Mouse (Mus musculus) thymus, adult 2 months (tissue): ENCODE data around the gene Rreb1.

ENCODE experiments used
- CTCF ChIP-seq: fragments of 200-500 bp; IDR thresholded peaks from 2 replicates; pipeline ENCODE4 v1.5.1; 2012; ENCODE audit warnings: mild to moderate bottlenecking, control low read depth, low read length, moderate library complexity, borderline replicate concordance; ENCODE audit not compliant: control insufficient read depth, poor library complexity, insufficient read depth; ENCODE audit errors: extremely low read depth
- POLR2A ChIP-seq: fragments of 200-500 bp; IDR thresholded peaks from 2 replicates; pipeline ENCODE4 v1.6.1; 2012; ENCODE audit warnings: mild to moderate bottlenecking, low read length, control low read depth, moderate library complexity; ENCODE audit not compliant: control insufficient read depth, poor library complexity, insufficient read depth; ENCODE audit errors: extremely low read depth

DNA sequence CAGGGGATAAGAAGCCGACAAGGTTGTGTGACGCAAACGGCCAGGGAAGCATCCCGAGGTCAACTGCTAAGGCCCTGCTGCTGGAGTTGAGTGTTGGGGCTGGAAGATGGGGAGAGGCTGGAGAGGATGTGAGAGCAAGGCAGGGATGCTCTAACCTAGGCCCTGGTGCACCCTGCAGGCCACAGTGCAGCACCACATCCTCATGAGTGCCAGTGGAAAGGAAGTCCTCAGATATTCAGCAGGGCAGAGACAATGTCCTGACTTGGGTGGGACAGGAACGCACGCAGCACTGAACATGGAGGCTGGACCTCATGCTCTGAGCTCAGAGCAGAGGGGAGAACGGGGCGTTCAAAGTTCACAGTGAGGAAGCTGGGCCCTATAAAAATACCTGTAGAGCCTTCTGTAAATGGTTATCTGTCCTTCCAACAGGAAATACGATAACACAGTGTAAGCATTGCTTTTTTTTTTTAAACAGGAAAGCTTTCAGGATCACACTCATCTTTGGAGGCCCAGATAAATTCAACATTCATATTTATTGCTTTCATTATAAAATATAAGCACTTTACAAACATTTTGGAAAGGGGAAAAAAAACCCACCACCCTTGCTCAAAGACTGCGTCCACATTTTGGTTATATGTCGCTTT, 192.8 kb downstream of the Rreb1 start:
- TF ChIP-seq POLR2A (no peak), CTCF (no peak; the same call in 1 of the 2 replicates)
